Mouse (Mus musculus) embryonic fibroblast, embryonic 13.5 days (primary cell): ENCODE data around the gene Pcnx2. TPM values are rescaled to one million over a fixed set of nuclear protein-coding genes. Genes with fewer than 3 reads are reported as not detected.

ENCODE experiments used
- H3K27ac ChIP-seq: 2 replicates; pipeline ENCODE4 v1.5.1; 2012; ENCODE audit warnings: low read length, control low read depth, inconsistent platforms; ENCODE audit not compliant: insufficient read depth
- H3K4me1 ChIP-seq: 2 replicates; pipeline ENCODE4 v1.6.1; 2011; ENCODE audit warnings: low read length; ENCODE audit not compliant: control insufficient read depth, insufficient read depth
- H3K4me3 ChIP-seq: 2 replicates; pipeline ENCODE4 v1.5.1; 2011; ENCODE audit warnings: mild to moderate bottlenecking, control low read depth, low read length; ENCODE audit not compliant: insufficient read depth
- CTCF ChIP-seq: IDR thresholded peaks from 2 replicates; pipeline ENCODE4 v1.5.1; 2011; ENCODE audit warnings: mild to moderate bottlenecking, control low read depth, low read length, moderate library complexity, borderline replicate concordance; ENCODE audit not compliant: insufficient read depth
- POLR2A ChIP-seq: IDR thresholded peaks from 2 replicates; pipeline ENCODE4 v1.6.1; 2011; ENCODE audit warnings: low read depth, mild to moderate bottlenecking, control low read depth, low read length, moderate library complexity
- polyA plus RNA-seq: library from polyadenylated mRNA; stranded (reverse); fragments of >200 nt; gene quantifications from 2 replicates; pipeline ENCODE4 v1.2.4, GENCODE M21; 2011; ENCODE audit warnings: low read depth; ENCODE audit not compliant: missing spikeins, insufficient read length

The Pcnx2 gene
- polyA plus RNA-seq, 1 experiment, result not detected

DNA sequence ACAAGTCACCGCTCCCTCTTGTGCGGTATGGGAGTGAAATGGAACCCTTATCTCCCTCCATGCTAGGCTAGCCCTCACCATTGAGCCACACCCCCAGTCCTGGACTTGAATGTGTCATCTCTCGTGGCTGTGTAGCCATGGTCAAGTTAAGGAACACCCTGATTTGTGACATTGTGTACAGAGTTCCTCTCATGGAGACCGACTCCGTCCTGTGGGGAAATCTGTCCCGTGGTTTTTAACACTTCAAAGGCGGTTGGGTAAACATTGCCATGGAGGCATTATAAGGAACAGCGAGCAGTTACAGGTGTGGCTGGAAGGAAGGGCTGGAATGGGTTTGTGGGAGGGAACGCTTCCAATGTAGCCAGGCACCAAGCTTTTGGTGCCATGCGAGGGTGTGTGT is 18.9 kb upstream of the Pcnx2 start:
- no peaks in the 10 kb centered on the region for H3K4me1 ChIP-seq
- no peak overlapping the region for H3K4me3 ChIP-seq
- H3K27ac ChIP-seq, result no peak overlapping the region
- TF ChIP-seq POLR2A (no peak), CTCF (no peak)

- no peak overlapping the region for H3K27ac ChIP-seq
- no peak for TF ChIP-seq CTCF
- TF ChIP-seq POLR2A, result no peak
- H3K4me1 ChIP-seq, result no peaks in the 10 kb centered on the region
- H3K4me3 ChIP-seq, result no peak overlapping the region
Measured at GRCm38 (mm10) chr8:125914386-125914785, 16.3 kb upstream of the Pcnx2 start.

- Histone ChIP-seq H3K4me3 (no peak overlapping the region), H3K27ac (no peak overlapping the region), H3K4me1 (no peaks in the 10 kb centered on the region)
- TF ChIP-seq CTCF (no peak), POLR2A (no peak)
Measured at GRCm38 (mm10) chr8:125913206-125913605, 15.1 kb upstream of the Pcnx2 start.

GRCm38 (mm10) chr8:125911229-125911580 is 13.1 kb upstream of the Pcnx2 start:
- no peak for TF ChIP-seq CTCF
- TF ChIP-seq POLR2A, result no peak
- H3K4me3 ChIP-seq, result peak overlapping the region; percentile 45; the same call in 1 of the 2 replicates
- H3K27ac ChIP-seq, result no peak overlapping the region
- H3K4me1 ChIP-seq, result no peaks in the 10 kb centered on the region

GRCm38 (mm10) chr8:125910365-125911228 is 12.5 kb upstream of the Pcnx2 start, which contains the start of gene Map3k21:
Map3k21 (plus strand) TSS chr8:125910450.
- Histone ChIP-seq H3K27ac (no peak within 1 kb of the TSS), H3K4me1 (no peaks in the 10 kb centered on the region), H3K4me3 (peak within 1 kb of the TSS; percentile 45)
- no peak for TF ChIP-seq CTCF

- Histone ChIP-seq H3K4me1 (no peaks in the 10 kb centered on the region), H3K27ac (no peak overlapping the region), H3K4me3 (peak overlapping the region; percentile 45)
- TF ChIP-seq POLR2A (no peak), CTCF (no peak)
Measured at GRCm38 (mm10) chr8:125909661-125910364, 11.7 kb upstream of the Pcnx2 start.

GRCm38 (mm10) chr8:125907311-125907710 is 9.2 kb upstream of the Pcnx2 start:
- no peaks in the 10 kb centered on the region for H3K4me1 ChIP-seq
- no peak for TF ChIP-seq POLR2A
- no peak for TF ChIP-seq CTCF

DNA sequence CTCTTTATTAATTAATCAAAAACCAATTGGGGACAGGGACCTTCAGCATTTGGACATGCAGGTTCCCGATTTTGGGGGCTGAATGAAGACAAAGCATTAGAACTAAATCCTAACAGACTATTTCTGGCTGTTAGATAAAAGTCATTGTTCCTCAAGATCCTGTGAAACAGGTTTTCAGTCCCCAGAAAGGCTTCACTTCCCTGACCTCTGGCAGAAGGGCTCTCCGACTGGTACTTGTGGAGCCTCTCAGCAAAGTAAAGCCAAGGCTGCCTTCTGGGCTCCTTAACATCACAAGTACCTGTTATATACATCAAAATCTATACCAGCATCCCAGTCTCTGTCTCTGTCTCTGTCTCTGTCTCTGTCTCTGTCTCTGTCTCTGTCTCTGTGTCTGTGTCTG is 7.2 kb upstream of the Pcnx2 start:
- TF ChIP-seq POLR2A, result no peak
- no peak for TF ChIP-seq CTCF
- Histone ChIP-seq H3K4me1 (no peaks in the 10 kb centered on the region), H3K27ac (no peak overlapping the region), H3K4me3 (no peak overlapping the region)

More at GRCm38 (mm10) chr8:125907311-125907710, 9.2 kb upstream of the Pcnx2 start:
- no peak overlapping the region for H3K27ac ChIP-seq
- no peak overlapping the region for H3K4me3 ChIP-seq

- H3K4me1 ChIP-seq, result no peaks in the 10 kb centered on the region
- H3K4me3 ChIP-seq, result no peak overlapping the region
- TF ChIP-seq POLR2A (no peak), CTCF (no peak)
- no peak overlapping the region for H3K27ac ChIP-seq
Measured at GRCm38 (mm10) chr8:125902521-125902920, 4.4 kb upstream of the Pcnx2 start.

GRCm38 (mm10) chr8:125901167-125901566 is 3.0 kb upstream of the Pcnx2 start:
- Histone ChIP-seq H3K4me3 (no peak overlapping the region), H3K4me1 (no peaks in the 10 kb centered on the region), H3K27ac (no peak overlapping the region)
- no peak for TF ChIP-seq CTCF
- TF ChIP-seq POLR2A, result no peak
